Mouse (Mus musculus) cerebellum, adult 11-12 months (tissue): ENCODE measurements at regions not wholly inside any gene's neighbourhood (a gene's known extent, or its start where the extent isn't known, plus 50 kb on each side); places are given as distances from the start of the nearest gene placed in this dataset.
A peak's percentile ranks its signal among the peaks of the same experiment; 100 is the strongest.

Experiments used
- DNase-seq: peaks from one replicate; pipeline ENCODE4 v3.0.0; 2022

DNA sequence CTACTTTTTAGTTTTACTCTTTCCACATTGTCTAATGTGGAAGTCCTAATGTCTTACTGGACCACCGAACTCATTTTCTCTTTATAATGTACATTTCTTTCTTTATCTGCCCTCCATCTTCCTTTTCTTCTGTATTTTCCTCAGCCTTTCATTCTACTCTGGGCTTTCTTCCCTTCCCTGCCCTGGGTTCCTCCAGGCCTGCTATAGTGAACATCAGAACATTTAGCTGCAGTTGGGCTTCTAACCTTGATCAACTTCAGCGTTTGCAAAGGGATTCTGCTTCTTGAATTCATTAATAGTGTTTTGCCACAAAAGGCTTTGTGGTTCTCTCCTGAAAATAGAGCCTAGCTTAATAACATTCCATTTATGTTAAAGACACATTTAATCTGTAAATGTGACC is 342.5 kb upstream of the Tmem161b start:
- DNase-seq = no peak

DNA sequence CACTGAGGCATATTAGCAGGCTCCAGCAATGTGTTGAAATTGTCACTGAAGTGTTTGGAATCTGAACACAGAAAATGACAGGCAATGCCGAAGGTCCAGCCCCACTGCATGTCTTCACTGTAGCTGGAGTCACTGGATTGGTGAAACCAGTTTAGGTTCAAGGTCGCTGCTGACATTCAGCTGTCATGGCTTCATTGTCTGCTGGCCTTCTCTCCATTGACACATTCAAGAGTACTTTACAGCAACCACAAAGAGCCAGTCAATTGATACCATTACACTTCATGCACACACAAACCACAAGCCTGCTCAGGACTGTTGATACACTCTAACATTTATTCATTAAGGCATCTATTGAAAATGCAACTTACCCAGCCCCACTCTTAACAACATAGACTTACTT is 341.8 kb upstream of the Tmem161b start:
- DNase-seq = no peak

DNA sequence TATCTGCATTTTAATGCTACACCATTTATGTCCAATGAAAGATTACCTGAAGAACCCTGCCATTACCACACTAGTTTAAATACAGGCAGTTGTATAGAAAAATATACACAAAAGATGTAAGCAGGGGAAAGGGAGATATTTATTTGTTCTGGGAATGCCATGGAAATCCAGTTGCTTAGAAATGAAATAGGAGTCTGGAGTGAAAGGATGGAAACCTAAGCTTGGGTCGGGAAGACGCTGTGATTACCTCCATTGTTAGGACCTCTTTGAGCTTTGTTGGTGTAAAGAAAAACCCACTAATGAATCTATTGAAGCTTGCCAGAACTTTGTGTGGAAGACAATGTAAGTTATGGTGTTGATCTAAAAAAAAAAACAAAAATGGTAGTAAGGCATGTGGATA is 341.3 kb upstream of the Tmem161b start:
- no peak for DNase-seq

DNA sequence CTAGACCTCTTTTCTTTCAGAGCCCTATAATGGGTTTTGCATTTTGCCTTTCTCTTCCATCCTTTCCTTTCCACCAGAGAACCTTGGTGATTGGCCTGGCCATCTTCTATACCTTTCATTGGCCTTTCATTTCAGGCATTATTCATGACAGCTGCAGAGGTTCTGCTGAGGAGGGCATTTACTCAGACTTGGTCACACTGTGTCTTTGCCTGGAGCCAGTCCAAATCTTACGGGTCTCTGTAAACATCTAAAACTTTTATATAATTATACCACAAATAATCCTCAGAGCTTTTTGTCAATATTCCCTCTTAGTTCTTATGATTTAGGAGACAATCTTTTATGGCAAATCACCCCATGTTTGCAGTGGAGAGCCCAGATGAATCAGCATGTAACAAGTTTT is 339.3 kb upstream of the Tmem161b start:
- DNase-seq = no peak

DNA sequence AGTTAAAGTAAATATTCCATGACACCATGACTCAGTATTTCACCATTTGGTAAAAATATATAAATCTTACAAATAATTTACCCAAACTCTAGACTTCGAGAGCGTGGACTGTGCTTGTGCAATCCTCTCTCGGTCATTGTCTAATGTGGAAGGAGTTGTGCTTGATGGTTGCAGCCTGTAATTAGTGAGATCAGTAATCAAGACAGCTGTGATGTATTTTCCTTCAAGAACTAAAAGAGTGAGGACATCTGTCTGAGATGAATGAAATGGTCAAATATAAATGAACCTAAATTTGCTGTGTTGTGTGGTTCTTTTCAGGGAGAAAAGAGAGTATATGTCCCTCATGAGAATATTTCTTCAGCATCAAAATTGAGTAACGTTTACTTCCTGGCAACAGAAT is 338.3 kb upstream of the Tmem161b start:
- no peak for DNase-seq

DNA sequence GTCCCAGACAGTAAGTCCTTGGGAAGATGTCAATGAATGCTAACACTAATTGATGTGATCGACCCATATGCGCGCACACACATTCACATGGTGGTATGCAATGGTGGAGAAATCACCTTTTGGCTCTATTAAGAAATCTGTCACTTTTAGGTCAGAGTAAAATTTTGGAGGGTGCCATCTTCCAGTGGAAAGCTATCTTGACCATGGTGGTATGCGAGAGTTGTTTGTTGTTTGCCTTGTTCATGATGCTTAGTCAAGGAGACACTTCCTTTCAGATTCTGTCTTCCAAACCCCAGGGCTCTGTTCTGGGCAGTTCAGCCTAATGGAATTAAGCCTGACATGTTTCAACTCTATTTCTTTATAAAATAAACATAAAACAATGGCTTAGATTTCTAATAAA is 337.9 kb upstream of the Tmem161b start:
- no peak for DNase-seq

DNA sequence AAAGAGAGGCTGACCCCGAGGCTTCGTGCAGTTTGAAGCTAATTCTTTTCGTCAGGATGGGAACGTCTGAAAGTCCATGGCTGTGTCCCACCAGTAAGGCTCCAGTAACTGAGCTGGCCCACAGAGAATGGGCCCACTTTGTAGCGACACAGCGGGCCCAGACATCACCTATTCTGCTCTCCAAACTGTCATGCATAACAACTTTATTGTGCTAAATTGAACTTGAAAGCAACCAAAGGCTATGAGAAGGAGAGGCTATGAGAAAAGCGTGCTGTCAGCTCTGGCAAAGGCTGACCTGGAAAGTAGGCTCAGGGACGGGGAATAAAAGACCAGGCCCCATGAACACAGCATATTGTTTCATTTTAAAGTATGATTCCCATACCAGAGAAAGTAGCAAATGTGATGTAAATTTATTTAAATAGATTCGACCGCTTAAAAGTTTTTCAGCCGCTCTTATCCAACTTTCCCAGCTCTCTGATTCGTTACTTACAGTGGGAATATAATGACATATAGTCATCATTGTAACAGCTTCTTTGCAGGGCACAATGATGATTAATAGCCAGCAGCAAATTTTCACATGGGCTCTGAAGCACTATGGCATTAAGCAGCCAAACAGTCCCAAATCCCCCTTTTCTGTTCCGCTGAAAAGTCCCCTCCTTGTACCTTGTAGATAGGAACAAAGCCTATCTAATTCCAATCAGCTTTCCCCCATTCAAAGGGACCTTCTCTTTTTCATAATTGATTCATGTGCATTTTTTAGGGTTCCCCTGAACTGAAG is 337.1 kb upstream of the Tmem161b start:
- DNase-seq = no peak

DNA sequence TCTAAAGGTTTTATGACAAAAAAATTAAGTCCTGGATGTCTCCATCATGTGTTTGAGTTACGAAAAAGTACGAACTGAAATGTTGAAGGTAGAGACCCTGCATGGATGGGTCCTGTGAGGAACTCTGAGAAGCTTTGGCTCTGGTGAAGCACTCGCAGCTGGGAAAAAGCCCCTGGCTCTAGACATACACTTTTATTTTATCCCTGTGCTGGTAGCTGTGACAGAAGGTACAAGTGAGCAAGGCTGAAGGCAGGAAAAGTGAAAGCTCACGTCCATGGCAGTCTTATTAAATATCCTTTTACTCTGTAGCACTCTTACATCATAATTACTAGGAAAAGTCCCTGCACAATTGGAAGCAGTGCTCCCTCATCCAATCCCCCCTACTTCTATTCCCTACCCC is 336.4 kb upstream of the Tmem161b start:
- DNase-seq = no peak

DNA sequence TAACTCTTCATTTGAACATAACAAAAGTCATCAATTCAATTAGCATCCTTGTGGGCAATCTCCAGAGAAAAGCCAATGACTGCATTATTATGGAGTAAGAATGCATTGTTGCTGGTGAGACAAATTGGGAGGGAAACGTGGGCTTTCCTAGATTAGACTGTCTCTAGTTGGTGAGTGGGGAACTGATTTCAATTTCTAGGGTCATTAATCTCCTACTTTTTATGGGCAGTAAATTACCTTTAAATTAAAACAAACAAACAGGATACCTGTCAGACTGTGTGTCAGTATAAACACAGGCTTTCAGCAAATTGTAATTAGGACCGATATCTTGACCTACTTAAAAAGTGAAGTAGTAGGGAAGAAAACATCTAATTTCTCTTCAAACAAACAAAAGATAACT is 307.4 kb upstream of the Tmem161b start:
- no peak for DNase-seq

DNA sequence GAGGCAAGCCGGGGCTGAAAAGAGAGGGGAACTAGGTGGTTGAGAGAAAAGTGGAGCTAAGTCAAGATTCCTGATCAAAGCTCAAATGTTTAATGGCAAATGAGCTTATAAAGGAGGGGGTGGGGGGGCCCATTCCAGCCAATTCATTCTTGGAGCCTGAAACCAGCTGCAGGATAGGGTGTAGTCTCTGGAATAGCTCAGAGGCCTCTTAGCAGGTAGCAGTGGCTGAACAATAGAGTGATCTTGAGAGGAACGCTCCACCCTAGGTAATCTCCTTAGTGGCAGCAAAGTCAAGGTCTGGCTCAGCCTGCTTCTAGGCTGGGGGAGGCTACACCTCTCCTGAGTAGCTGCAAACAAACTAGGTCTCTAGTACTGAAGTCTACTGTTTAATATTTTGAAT is 289.3 kb upstream of the Tmem161b start:
- no peak for DNase-seq

DNA sequence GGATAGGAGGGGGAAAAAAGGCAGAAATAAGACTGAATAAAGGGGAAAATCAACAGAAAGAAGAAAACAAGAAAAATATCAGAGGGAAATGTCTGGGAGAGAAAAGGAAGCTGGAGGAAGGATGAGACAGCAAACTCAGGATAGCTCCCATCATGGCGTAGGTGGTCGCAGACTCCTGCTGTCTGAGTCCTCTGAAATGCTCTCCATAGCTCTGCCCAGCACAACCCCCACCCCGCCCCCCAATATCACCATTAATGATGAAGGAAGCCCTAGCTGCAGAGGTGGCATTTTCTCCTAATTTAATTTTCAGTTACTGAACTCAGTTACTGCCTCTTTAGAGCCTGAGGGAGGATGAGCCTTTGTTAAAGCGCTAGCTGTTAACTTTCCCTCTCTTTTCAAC is 275.6 kb upstream of the Tmem161b start:
- DNase-seq = no peak

DNA sequence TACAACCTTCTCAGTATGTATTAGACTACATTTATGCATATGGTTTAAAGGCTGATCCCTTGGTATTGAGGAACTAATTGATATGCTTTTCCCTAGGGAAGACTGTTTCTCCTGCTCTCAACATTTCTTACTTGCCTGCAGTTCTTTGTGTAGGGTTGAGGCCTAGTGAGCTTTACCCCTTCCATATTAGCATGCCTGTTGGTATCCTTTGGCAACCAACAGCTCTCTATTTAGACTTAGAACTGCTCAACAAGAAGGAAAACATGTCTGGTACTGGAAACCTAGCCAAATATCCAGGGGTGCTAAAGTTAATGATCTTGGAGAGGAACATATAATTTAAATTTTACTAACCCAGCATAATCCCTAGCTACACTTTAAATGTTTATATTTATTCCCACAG is 270.9 kb upstream of the Tmem161b start:
- no peak for DNase-seq

DNA sequence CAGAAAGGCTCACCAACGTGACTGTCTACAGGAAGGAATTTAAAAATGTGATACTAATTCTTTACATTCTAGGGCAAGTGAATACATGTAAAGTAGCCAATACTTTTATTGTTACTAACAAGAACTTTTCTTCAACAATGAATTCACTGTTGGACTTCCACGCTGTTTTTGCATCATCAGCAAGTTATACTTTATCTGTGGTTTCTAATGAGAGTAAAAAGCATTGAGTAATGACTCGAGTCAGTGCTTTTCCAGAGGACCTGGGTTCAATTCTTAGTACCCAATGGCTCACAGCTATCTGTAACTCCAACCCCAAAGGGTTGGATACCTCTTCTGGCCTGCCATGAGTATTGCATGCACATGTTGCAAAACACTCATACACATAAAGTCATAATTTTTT is 270.3 kb upstream of the Tmem161b start:
- no peak for DNase-seq

DNA sequence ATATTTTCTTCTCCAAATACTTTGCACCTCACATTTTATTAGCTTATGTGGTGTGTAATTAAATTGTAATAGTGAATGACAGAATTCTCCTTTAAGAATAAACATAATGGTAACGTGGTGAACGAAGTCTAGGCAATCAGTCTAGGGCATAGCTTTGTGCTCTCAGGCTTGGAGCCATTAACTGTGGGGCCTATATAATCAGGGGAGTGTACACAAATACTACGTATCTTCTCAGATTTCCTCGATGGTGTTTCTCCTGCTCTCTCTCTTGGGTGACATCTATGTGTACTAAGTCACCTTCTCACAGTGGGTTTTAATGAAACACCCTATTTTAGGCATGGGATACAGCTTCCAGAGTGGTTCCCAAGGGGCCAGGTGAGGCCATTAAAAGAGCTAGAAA is 269.7 kb upstream of the Tmem161b start:
- DNase-seq = no peak

DNA sequence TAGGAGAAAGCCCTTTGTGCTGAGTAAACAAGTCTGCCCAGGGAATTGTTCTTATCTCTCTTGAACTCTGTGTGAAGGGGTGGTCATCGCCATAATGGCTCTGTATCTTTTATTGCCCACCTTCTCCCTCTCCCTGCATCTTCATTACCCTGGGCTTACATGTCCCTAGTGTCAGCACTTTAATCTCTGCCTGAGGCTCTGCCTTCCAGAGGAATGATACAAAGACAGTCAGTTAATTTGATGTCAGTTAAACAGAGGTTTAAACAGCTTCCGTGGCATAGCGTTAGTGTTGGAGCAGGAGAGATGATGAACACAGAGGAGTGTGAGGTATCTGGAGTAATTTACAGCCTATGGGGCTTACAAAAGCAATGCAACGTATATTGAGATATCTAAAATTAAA is 269.2 kb upstream of the Tmem161b start:
- DNase-seq = no peak

DNA sequence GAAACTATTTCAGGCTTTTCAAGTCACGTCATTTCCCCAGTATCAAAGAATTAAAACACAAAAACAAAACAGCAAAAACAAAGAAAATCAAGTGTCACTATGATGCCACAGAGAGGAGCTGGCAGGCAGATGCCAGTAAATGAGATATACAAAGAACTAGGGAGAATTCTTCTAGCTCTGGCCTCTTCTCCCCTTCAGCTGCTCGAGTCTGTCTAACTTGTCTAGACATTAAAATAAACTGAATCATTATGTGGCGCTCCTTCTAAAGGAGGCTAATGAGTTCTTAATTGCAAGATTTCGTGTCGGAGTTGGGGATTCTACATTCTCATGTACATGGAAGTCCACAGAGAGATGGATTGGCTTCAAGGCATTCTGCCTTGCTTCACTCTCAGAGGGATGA is 266.4 kb upstream of the Tmem161b start:
- no peak for DNase-seq

DNA sequence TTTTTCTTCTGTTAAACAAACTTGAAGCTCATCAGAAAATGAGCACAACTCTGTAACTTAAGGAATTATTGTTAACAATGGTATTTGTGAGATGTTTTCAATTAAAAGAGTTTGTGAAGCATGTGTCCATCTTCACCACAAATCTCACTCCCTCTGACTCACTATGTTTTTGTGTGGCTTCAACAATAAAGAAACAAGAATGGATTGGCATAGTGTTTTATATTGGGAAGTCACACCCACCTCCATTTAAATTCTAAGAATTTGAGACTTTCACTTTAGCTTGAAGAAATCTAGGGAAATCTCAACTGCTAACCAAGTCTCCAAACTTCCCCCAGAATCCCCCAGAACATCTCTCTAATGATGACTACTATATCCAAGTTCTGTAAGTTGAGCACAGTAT is 243.6 kb upstream of the Tmem161b start:
- no peak for DNase-seq

DNA sequence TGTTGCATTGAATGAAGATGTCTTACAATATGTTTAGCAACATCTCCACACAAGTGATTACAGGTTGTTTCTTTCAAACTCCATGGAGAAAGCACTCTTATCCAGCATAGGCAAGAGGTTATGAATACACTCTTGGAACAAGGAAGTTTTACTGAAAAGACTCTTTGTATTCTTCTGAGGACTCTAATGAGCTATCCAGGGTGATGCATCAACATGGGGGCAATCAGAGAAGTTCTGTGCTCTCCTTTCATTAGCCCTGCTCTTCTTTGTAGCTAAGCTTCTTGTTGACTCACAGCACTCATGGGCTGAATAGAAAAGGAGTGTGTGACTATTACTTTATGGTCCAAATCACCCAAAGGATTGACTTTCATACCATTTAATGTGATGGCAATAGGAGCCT is 242.6 kb upstream of the Tmem161b start:
- DNase-seq = no peak

DNA sequence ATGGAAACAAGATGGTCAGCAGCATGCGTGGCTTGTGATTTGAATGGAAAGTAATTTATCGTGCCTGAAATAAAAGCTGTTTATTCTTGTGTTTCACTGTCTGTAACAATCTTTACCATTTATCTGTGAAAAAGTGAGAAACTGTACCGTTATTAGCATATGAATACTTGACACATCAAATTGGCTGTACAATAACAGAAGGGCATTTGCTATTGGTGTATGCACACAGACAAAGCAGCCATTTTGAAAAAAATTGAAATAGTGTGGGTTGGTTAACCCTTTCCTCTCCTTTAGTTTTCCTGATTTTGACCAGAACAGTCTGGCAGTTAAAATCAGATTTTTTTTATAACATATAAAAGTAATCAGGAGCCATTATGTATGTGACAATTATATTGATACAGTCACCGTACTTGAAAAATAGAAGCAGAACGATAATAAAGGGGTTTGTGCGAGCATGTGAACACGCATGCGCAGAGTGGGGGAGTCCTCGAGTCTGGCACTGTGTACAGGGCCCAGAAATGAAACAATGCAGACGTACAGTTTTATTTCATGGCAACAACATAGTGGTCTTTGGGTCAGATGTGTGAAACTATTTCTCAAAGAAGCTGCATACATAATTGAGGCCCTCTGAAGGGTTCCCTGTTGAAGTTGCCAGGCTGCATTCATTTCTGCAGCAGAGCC is 237.3 kb upstream of the Tmem161b start:
- DNase-seq = peak; percentile 19

DNA sequence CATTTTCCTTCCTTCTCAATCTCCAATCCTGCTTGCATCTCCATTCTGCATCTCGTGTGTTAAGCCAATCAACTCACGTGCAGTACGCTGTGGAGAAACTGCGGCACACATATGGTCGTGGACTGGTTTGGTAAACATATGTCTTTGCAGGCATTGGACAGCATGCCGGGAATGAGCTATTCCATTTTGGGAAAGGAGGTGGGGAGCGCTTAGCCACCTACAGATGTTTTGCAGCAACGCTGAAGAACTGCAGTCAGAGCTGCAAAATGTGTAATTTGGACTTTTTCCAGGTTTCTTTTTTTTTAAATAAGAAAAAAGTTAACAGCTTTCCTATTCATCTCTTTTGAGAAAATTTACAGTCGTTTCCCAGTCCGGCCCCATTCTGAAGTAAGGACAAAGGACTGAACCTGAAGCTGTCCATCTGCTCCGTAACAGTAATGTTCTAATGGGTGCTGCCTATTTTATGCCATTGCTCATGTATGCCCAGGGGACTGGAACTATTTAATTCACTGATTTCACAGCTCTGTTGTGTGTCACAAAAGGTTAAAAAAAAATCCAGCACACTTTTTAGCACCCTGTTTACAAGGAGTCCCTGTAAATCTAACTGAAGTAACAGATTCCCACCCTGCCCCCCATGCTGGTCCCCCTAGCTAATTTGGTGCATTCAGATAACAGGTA is 234.2 kb upstream of the Tmem161b start:
- DNase-seq = peak; percentile 83

DNA sequence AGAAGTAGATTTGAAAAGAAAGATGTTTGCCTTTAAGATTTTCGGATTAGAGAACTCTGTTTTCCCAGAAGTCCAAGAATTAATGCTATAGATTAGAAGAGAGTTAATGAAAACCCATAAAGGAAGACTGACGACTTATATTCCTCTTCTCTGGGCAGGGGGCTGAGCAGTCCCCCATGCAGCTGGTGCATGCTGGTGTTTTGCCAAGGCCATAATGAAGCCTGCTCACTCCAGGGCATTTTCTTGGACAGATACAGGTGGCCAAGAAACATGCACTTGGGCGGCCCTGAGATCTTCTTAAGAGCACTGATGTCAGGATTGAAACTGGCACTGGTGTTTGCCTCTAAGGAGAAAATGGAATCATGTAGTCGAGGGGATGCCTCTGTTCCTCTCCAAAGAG is 233.6 kb upstream of the Tmem161b start:
- peak; percentile 31 for DNase-seq

DNA sequence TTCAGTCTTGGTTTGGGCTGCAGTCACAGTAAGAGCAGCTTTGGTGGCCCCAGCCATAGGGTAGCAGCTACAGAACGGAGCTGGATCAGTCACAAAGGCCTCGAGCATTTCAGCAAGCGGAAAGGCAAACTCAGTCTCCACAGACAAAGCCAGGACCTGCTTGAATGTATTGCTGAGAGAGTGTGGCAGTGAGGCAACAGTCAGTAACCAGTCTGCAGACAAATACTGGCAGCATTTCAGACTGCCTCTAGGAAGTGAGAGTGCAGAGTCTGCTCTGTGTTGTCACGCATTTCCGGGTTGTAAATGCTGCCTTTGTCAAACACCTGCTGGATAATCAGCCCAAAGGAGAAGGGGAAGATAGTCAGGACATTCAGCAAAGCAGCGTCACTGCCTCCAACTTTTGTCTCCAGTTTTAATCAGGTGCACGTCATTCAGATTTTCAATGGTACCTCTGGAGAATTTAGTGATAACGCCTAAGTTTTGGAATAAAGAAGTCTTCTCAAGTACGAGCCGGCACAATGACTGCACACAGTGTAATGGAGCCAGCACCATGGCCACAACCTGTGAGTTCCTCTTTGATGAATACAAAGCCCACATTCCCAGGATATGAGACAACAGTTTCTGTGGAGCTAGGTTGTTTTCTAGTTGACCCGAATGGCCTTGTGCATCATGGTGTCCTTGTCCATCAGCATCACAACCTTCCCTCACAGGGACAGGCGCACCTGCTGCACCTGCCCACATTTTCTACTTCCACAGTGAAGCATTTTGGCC is 224.3 kb upstream of the Tmem161b start:
- no peak for DNase-seq

DNA sequence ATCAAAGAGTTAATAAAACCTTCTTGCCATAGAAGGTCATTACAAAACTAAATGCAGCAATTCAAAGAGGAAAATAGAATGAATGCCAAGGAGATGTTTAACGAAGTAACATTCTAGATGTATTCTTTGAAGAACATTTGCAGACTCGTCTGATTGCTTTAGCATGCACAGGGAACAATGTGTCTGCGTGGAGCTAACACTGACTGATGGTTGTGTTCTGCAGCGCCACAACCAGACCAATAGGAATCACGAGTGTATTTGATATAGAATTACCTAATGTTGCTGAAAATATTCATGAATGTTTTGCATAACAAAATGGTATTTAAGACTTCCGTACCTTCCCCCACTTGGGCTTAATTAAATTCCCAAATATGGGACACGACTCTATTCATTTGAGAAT is 200.3 kb upstream of the Tmem161b start:
- DNase-seq = no peak

DNA sequence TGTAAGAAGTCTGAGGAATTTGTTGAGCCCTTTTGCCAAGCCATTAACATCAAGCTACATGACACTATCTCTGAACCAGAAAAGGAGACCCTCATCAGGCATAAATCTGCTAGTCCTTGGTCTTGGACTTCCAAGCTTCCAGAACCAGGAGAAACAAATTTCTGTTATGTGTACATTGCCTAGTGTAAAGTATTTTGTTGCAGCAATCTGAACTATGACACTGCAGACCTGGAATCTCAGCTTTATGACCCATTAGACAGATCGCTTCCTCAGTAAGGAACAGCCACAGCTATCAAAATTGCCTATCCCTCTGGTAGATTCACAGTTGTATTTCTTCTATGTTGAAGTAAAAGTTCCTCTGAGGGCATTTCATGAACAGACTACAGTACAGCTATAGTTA is 199.1 kb upstream of the Tmem161b start:
- DNase-seq = no peak
